Mouse (Mus musculus): Measurements from ENCODE around the gene Tex19.1.

GRCm38 (mm10) chr11:121156411-121156891, 10.5 kb downstream of the Tex19.1 start:
- no peak for TF ChIP-seq GATA1 (IDR thresholded peaks at IDR 0.05; ENCODE audit: borderline replicate concordance, low read length)
- TF ChIP-seq FLI1 (IDR thresholded peaks at IDR 0.05; ENCODE audit: low read length), result no peak

Data from megakaryocyte, embryonic 14.5 days (primary cell).